Mouse (Mus musculus) c-Kit-positive CD71-negative TER-119-negative erythroid progenitor cells, embryonic 14.5 days (primary cell): Measurements from ENCODE around the gene Trim63.

Experiments used
- DNase-seq: peaks from one replicate; pipeline ENCODE4 v3.0.0-alpha.2; 2013; ENCODE audit warnings: low read depth

Gene Trim63

GRCm38 (mm10) chr4:134298626-134299497 lies 16.1 kb upstream of the Trim63 start:
- no peak for DNase-seq

- no peak for DNase-seq
These were observed 15.5 kb upstream of the Trim63 start for GRCm38 (mm10) chr4:134299498-134299810.

- DNase-seq, result no peak
These were observed 14.6 kb upstream of the Trim63 start for GRCm38 (mm10) chr4:134300316-134300715.

GRCm38 (mm10) chr4:134302084-134302483 lies 12.8 kb upstream of the Trim63 start:
- DNase-seq, result no peak

GRCm38 (mm10) chr4:134306963-134307362 lies 8.0 kb upstream of the Trim63 start:
- DNase-seq, result no peak

- DNase-seq, result no peak
These were observed 7.4 kb upstream of the Trim63 start for GRCm38 (mm10) chr4:134307367-134308072.

GRCm38 (mm10) chr4:134310106-134310505 lies 4.8 kb upstream of the Trim63 start:
- no peak for DNase-seq

- no peak for DNase-seq
These were observed 4.3 kb upstream of the Trim63 start for GRCm38 (mm10) chr4:134310656-134311055.

GRCm38 (mm10) chr4:134311784-134312183 lies 3.1 kb upstream of the Trim63 start:
- DNase-seq, result no peak

- DNase-seq, result no peak
These were observed 2.6 kb upstream of the Trim63 start for GRCm38 (mm10) chr4:134312341-134312740.

GRCm38 (mm10) chr4:134312901-134313300 lies 2.0 kb upstream of the Trim63 start:
- no peak for DNase-seq

- DNase-seq, result no peak
These were observed 752 bp upstream of the Trim63 start for GRCm38 (mm10) chr4:134314081-134314655.

GRCm38 (mm10) chr4:134315470-134315869 lies 550 bp downstream of the Trim63 start:
- DNase-seq, result no peak

GRCm38 (mm10) chr4:134316390-134316789 lies 1.5 kb downstream of the Trim63 start:
- DNase-seq, result no peak

GRCm38 (mm10) chr4:134319074-134319473 lies 4.2 kb downstream of the Trim63 start:
- no peak for DNase-seq

GRCm38 (mm10) chr4:134319674-134320073 lies 4.8 kb downstream of the Trim63 start:
- no peak for DNase-seq

GRCm38 (mm10) chr4:134321524-134321923 lies 6.6 kb downstream of the Trim63 start:
- no peak for DNase-seq

GRCm38 (mm10) chr4:134324655-134325054 lies 9.7 kb downstream of the Trim63 start:
- no peak for DNase-seq

- DNase-seq, result no peak
These were observed 12.1 kb downstream of the Trim63 start for GRCm38 (mm10) chr4:134326859-134327530.

GRCm38 (mm10) chr4:134328151-134328550 lies 13.2 kb downstream of the Trim63 start:
- no peak for DNase-seq

GRCm38 (mm10) chr4:134328832-134329231 lies 13.9 kb downstream of the Trim63 start:
- no peak for DNase-seq

- DNase-seq, result no peak
These were observed 15.4 kb downstream of the Trim63 start for GRCm38 (mm10) chr4:134330281-134330680.
